Mouse (Mus musculus) right cerebral cortex, postnatal 36 days (tissue): ENCODE data around the gene Sec14l5.
A peak's percentile ranks its signal among the peaks of the same experiment; 100 is the strongest.

Experiments used
- DNase-seq, 2 experiments: peaks; one replicate each; pipeline ENCODE4 v3.0.0; 2022; ENCODE audit warnings: low spot score in 2 of 2, mixed read lengths in 1 of 2

Gene Sec14l5

DNA sequence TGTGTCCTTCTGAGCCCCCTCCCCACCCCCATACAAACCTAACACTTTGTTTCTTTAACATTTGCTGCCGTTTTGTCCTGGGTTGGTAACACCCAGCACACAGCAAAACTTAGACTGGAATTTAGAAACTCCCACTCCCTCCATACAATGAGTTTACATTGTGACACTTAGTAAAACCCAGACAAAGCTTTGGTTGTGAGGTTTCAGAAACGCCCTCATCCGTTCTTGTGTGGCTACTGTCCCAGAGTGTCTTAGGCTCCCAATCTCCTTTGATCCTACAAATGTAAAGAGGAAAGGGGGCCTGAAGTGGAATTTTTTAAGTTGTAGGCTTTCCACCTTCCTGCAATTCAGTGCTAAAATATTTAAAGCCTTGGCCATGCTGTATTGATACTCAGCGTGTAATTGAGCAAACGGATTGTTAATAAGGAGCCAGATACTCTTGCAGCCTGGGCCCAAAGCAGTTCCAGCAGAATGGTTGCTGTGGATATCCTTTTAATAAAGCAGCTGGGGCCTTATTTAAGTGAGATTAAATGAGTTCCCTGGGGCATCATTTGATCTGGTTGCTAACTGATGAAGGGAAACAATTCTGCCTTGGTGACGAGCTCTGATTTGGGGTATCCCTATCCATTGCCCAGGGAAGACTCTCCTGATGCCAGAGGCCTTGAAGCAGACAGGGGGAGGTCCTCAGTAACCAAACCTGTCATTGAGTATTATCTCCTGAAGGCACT lies 6.6 kb downstream of the Sec14l5 start:
- DNase-seq: no peak

- DNase-seq: no peak
Measured at GRCm38 (mm10) chr16:5155014-5155413, 8.1 kb downstream of the Sec14l5 start.

DNA sequence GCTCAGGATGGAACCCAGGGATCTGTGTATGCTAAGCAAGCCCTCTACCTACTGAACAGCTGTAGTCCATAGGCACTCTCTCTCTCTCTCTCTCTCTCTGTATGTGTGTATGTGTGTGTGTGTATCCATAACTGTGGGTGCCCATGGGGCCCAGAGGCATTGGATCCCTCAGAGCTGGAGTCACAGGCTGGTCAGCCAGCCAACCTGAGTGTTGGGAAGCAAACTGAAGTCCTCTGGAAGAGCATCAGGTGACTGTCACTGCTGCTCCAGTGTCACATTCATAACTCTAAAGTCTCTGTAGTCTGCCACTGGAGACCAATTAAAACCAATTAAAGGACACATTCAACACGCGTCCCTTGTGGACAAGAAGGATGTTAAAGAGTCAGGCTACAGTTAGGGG lies 9.6 kb downstream of the Sec14l5 start:
- DNase-seq: no peak

DNA sequence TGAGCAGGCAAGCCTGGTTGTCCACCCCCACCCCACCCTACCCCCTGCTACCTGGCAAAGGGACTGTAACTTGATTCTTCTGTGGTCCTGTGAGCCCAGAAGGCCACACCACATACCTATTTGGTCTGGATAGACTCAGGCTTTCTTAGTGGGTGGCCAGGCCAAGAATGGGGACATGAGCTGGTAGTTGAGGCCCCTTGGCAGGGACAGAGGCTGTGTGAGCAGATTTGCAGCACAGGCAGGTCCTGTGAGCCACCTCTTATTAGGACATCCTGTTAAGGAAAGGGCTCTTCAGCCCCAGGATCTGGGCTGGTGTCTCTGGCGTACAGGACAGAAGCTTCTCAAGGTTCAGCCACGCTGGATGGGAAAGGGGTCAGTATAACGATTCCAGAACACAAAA lies 10.2 kb downstream of the Sec14l5 start:
- no peak for DNase-seq

DNA sequence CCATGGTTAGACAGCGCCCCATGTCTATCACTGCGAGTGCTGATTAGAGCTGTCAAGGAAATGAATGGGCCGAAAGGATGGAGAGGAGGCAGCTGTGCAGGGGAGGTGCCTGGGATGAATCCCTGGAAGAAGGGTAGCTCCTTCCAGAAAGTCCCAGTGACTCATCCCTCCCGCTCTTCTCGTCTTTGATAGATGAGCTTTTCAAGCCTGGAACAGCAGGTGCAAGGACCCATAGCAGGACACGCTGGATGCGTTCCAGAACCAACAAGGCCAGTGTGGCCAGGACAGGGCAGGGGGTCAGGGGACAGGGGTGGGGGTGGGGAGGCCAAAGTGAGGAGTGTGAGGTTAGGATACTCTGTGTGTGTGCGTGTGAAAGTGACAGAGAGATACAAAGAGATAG lies 12.3 kb downstream of the Sec14l5 start:
- no peak for DNase-seq

GRCm38 (mm10) chr16:5164327-5164726 lies 17.4 kb downstream of the Sec14l5 start:
- no peak for DNase-seq

DNA sequence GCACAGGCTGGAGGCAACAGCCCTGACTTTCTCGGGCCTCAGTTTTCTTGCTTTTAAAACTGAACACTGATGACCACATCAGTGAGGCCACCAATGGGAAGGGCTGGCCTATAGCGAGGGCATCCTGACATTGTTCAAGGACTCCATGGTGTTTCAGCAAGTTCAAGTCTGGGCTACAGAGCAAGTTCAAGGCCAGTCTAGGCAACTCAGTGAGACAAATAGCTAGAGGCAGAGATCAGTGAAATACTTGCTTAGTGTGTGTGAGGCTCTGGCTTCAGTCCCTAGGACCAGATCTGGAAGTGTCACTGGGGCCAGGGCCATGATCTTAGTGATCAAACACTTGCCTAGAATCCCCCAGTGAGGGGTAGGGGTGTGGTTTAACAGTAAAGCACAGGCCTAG lies 21.1 kb downstream of the Sec14l5 start:
- DNase-seq: no peak

DNA sequence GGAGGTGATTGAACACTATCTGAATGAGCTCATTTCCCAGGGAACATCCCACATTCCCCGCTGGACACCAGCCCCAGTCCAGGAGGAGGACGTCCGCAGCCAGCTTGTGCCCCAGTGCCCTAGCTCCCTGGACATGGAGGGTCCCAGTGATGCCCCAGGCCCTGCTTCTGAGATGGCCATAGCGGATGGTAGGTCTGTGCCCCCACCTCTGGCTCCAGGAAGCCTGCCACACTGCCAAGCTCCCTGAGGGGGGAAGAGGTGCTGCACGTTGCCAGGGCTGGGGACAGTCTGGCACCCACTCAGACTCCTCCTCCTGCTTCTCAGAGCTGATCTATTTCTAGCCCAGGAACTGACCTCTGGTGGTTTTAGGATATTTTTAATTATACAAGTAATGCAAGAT lies 21.9 kb downstream of the Sec14l5 start:
- no peak for DNase-seq

DNA sequence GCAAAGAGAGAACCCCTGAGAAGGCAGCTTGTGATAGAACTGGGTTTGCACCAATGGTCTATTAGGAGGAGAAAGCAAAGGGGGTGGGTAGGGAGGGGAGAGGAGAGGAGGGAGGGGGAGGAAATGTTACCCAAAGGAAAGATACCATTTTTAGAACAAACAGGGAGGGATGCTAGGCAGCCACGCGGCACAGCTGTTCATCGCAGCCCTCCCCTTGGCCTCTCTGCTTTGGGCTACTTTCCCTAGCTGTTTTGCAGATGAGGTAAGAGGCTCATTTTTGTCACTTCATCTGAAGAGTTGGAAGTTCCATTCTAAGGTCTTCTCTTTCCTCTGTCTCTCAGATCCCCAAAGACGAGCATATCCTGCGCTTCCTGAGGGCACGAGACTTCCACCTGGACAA lies 25.7 kb downstream of the Sec14l5 start:
- DNase-seq: no peak

DNA sequence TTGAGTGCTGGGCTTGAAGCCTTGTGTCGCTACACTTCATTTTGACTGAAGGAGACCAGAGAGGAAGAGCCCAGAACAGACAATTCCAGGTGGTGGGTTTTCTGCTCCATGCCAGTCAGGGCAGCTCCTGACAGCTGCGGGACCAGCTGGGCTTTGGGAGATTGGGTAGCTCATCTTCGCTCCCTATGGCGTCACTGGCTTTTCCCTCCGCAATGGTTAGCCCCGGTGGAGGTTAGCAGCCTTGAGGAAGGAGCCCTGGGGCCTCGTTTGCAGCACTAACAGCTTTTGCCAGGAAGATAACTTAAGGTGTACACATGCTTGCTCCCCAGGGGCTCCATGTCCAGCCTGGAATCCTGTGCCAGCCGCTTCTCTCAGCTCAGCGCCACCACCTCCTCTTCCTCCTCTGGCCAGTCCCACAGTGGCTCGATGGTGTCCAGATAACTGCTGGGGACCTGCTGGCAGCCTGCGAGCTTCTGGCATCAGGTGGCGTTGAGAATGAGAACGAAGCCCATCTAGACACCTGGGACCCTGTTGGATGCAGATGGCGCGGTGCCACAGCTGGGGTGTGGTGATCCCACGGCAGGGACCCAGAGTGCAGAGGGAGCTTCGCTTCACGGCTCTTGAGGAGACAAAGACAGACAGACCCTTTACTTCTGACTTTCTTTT lies 36.5 kb downstream of the Sec14l5 start:
- no peak for DNase-seq

DNA sequence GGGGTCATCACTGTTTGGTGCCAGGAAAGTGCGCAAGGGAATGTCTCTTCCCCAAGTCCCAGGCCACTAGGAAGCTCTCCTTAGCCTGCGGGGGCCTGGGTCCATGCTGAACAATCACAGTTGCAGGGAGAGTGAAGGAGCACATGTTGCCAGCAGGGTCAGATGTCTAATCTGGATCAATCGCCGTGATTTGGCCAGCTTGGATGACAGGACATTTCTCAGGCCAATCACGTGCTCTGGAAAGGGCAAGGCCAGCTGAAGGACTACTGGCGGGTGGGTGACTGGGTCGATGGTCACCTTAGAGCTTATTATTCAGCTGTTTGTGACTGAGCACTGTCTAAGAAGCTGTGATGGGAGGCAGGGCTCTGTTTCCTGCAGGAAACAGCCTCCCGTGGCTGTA lies 37.2 kb downstream of the Sec14l5 start:
- no peak for DNase-seq

GRCm38 (mm10) chr16:5184956-5185355 lies 38.0 kb downstream of the Sec14l5 start:
- DNase-seq: no peak

- DNase-seq: no peak
Measured at GRCm38 (mm10) chr16:5185691-5186090, 38.8 kb downstream of the Sec14l5 start.

DNA sequence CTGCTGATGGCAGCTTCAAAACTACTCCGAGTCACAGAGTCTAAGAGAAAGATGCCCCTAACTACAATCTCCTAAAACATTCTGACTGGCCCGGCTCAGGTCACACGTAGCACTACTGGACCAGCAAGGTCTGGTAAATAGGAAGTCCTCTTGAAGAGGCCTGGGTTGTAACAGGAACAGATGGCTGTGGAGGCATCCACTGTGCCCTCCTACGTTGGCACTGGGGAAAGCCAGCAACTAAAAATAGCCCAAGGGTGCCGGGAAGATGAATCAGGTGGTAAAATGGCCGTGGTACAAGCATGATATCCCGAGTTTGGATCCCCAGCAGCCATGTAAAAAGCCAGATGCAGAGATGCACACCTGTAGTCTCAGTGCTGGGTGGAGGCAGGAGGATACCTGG lies 39.3 kb downstream of the Sec14l5 start:
- peak; percentile 41 to 43 for DNase-seq

DNA sequence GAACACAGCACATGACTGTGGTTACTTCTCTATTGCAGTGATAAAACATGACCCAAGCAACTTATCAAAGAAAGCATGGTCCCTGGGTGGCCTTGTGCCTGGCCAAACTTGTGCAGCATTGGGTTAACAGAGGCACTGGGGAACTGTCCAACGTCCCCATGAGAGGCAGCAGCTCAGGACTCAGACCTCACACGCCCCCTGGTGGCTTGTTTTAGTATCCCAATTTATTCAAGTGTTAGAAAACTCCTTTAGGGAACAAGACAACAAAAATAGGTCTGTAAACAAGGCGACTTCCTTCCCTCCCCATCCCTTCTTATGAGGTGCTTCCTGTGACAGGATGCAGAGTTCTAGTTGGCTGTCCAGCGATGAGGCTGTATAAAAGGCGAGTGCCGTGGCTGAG lies 48.2 kb downstream of the Sec14l5 start:
- DNase-seq: no peak

DNA sequence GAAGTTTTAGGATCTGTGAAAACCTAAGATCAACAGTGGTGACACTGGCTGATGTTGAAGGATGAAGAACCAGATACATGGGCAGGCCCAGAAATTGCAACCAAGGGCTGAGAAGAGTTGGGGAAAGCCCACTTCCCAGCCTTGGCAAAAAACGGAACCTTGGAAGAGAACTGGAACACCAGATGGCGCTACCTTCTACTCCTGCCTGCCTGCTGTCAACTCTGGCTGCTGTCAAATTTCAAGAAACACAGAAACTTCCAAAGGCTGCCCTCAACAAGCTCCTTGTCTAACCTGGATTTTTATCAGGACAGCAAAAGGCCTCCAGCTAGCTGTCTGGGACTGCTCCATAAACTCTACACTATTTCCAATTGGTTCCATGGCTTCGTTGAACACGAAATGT lies 55.8 kb downstream of the Sec14l5 start:
- no peak for DNase-seq

DNA sequence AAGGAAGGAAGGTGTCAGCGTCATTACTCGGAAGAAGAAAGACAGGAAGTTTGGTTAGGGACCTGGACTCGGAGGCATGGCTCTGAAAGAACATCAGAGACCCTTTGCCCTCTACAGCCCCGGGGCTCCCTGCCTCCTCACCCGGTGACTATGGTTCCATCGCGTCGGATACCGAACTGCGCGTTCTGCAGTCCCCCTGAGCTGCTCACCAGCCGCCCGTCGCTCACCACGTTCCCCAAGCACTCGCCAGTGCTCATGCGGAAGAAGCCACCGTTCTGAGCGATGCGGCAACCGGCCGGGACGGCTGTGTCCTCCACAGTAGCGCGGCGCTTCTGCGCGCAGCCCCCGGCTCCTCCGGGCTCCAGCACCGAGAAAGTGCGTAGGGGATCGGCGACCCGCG lies 56.3 kb downstream of the Sec14l5 start:
- no peak for DNase-seq

DNA sequence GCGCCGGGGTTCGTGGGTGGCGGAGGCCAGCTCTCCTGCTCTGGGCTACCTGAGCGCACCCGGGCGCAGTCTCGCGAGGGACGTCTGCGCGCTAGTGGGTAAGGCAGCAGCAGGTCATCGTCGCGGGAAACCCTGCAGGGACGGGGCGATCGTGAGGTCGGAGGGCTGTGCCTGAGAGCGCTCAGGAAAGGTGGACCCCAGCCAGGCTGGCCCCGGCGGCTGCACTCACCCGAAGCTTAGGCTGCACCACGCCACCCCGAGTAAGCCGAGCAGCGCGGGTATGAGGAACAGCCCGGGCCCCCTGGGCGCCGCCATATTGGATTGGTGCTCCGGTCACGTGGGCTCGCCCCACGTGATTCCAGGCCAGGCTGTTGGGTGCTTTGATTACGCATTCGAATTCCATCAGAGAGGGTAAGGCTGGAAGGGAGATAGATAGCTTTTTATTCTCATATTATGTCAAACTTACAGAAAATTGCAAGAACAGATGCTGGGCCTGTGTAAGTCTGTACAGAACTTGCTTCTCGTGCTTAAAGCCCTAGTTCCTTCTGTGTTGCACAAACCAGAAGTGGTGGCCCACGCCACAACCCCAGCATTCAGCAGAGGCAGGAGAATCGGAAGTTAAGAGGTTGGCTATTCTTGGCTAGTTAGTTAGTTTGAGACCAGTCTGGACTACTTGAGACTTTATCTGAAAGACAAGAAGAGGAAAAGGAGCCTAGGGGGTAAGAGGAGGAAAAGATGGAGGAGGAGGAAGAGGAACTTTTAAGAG lies 56.9 kb downstream of the Sec14l5 start, which contains the start of gene Nagpa:
Gene Nagpa, minus strand, starts transcription at position 345 of the 766 bp plus-strand sequence.
- peak; percentile 68 to 75 for DNase-seq

DNA sequence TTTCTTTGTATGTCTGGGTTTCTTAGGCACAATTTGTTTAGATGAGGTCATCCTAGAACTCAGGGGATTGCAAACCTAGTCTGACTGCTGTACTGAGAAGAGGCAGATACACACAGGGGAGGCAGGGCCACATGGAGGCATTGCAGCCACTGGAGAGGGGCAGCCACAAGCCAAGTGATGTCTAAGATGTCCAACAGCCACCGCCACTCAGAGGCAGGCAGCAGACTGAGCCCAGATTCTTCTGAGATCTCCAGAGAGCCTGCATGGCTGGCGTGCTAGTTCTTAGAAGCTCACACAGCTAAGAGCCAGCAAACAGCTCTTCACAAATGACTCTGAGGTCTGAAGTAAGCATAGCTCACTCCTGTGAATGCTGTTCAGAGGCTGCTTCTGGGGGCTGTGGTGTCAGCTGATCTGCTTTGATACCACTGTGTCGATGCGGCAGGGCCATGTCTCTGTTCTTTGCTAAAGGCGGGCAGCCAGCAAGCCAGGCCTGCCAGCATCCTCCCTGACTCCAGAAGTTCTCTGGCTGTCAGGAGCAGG lies 58.6 kb downstream of the Sec14l5 start:
- no peak for DNase-seq

DNA sequence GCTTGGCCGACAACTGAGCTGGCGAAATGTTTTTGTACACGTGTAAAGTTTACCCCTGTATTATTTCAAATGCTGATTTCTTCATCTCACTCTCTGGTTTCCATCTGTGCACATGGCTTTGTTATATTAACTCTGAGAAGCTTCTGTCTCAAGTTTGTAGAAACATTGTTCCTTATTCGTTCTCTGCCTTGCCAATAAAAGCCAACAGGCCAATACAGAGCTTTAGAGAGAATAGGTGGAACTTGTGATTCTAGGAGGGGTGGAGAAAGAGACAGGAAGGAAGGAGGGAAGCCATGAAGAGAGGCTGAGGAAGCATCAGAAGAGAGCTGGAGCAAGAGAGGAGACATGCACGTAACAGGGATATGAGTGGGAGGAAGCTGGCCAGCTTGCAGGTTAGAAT lies 59.1 kb downstream of the Sec14l5 start:
- DNase-seq: no peak

GRCm38 (mm10) chr16:5210365-5210764 lies 63.5 kb downstream of the Sec14l5 start:
- no peak for DNase-seq

GRCm38 (mm10) chr16:5212150-5212549 lies 65.2 kb downstream of the Sec14l5 start:
- no peak for DNase-seq
